Mouse (Mus musculus): Measurements from ENCODE around the gene Dbndd1. TPM values are rescaled to one million over a fixed set of nuclear protein-coding genes. Genes with fewer than 3 reads are reported as not detected.

Dbndd1 gene
- total RNA-seq, 1 experiment = 1.4 TPM

GRCm38 (mm10) chr8:123499556-123499955 is 15.7 kb downstream of the Dbndd1 start:
- no peak for TF ChIP-seq CHD2 (IDR thresholded peaks at IDR 0.05; ENCODE audit: low read depth, low read length)
- TF ChIP-seq ZNF384 (IDR thresholded peaks at IDR 0.05; ENCODE audit: low read depth, low read length) = no peak
- no peak for TF ChIP-seq HCFC1 (IDR thresholded peaks at IDR 0.05; ENCODE audit: borderline replicate concordance, insufficient read depth, low read length)
- TF ChIP-seq ZC3H11A (IDR thresholded peaks at IDR 0.05; ENCODE audit: borderline replicate concordance, low read depth, low read length) = no peak
- no peak for TF ChIP-seq MAFK (IDR thresholded peaks at IDR 0.05; ENCODE audit: insufficient read depth, low read depth, low read length)
- Histone ChIP-seq H3K4me1 (ENCODE audit: control insufficient read depth in 2 of 2, insufficient read depth in 2 of 2, low read length in 2 of 2, poor library complexity in 1 of 2) (peaks cover 0 to 5% of the 10 kb centered on the region in 2 experiments; a peak in 2 of 4 replicates), H3K27ac (ENCODE audit: insufficient read depth, low read depth, low read length, poor library complexity, severe bottlenecking) (no peak overlapping the region), H3K9ac (ENCODE audit: insufficient read depth, low read depth, low read length, poor library complexity, severe bottlenecking) (no peak overlapping the region), H3K4me3 (ENCODE audit: insufficient read depth in 1 of 2, low read depth in 1 of 2, low read length in 2 of 2, poor library complexity in 1 of 2, severe bottlenecking in 1 of 2) (no peak overlapping the region), H3K36me3 (ENCODE audit: control insufficient read depth, insufficient read depth, low read length, poor library complexity, severe bottlenecking) (peaks cover 51% of the 10 kb centered on the region), H3K9me3 (ENCODE audit: control insufficient read depth, insufficient read depth, low read depth, low read length) (no peaks in the 10 kb centered on the region)
- in situ Hi-C loops (cut with MboI; ENCODE audit: low sequenced_read_pairs in 2 of 2, unreplicated experiment in 2 of 2) = no loop called here
- DNase-seq (ENCODE audit: low read depth, low spot score) = no peak

DNA sequence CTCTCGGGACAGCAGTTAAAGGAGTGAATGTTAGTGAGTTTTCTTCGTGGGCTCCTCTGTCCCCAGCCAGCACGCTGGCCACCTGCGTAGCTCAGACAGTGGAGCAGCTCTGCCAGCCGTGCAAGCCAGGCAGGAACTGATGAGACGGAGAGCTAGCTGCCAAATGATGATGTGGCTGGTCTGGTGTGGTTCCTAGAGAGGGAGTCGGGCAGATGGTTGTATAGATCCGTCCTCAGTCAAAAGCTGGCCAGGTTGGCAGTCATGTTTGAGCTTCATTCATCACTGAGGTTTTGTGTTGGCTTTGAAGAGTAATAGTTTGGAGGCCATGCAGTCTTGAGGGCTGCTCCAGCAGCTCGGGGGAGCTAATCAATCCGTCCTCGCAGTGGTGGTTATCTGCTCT is 16.3 kb downstream of the Dbndd1 start:
- no peak for DNase-seq (ENCODE audit: low read depth, low spot score)
- no peaks in the 10 kb centered on the region for H3K9me3 ChIP-seq (ENCODE audit: control insufficient read depth, insufficient read depth, low read depth, low read length)
- in situ Hi-C loops (cut with MboI; ENCODE audit: low sequenced_read_pairs in 2 of 2, unreplicated experiment in 2 of 2) = no loop called here
- no peak overlapping the region for H3K4me3 ChIP-seq (ENCODE audit: insufficient read depth in 1 of 2, low read depth in 1 of 2, low read length in 2 of 2, poor library complexity in 1 of 2, severe bottlenecking in 1 of 2)
- peaks cover 53% of the 10 kb centered on the region for H3K36me3 ChIP-seq (ENCODE audit: control insufficient read depth, insufficient read depth, low read length, poor library complexity, severe bottlenecking)
- H3K4me1 ChIP-seq (ENCODE audit: control insufficient read depth in 2 of 2, insufficient read depth in 2 of 2, low read length in 2 of 2, poor library complexity in 1 of 2) = peaks cover 0 to 2% of the 10 kb centered on the region in 2 experiments; a peak in 2 of 4 replicates
- no peak overlapping the region for H3K9ac ChIP-seq (ENCODE audit: insufficient read depth, low read depth, low read length, poor library complexity, severe bottlenecking)
- H3K27ac ChIP-seq (ENCODE audit: insufficient read depth, low read depth, low read length, poor library complexity, severe bottlenecking) = no peak overlapping the region
- TF ChIP-seq ZC3H11A (IDR thresholded peaks at IDR 0.05; ENCODE audit: borderline replicate concordance, low read depth, low read length) (no peak), HCFC1 (IDR thresholded peaks at IDR 0.05; ENCODE audit: borderline replicate concordance, insufficient read depth, low read length) (no peak), ZNF384 (IDR thresholded peaks at IDR 0.05; ENCODE audit: low read depth, low read length) (no peak)

- no peak overlapping the region for H3K4me3 ChIP-seq (ENCODE audit: insufficient read depth in 1 of 2, low read depth in 1 of 2, low read length in 2 of 2, poor library complexity in 1 of 2, severe bottlenecking in 1 of 2)
- peaks cover 0 to 2% of the 10 kb centered on the region in 2 experiments; a peak in 2 of 4 replicates for H3K4me1 ChIP-seq (ENCODE audit: control insufficient read depth in 2 of 2, insufficient read depth in 2 of 2, low read length in 2 of 2, poor library complexity in 1 of 2)
- H3K36me3 ChIP-seq (ENCODE audit: control insufficient read depth, insufficient read depth, low read length, poor library complexity, severe bottlenecking) = peaks cover 56% of the 10 kb centered on the region
- no peak overlapping the region for H3K27ac ChIP-seq (ENCODE audit: insufficient read depth, low read depth, low read length, poor library complexity, severe bottlenecking)
- H3K9me3 ChIP-seq (ENCODE audit: control insufficient read depth, insufficient read depth, low read depth, low read length) = no peaks in the 10 kb centered on the region
- no peak for DNase-seq (ENCODE audit: low read depth, low spot score)
- no peak for TF ChIP-seq HCFC1 (IDR thresholded peaks at IDR 0.05; ENCODE audit: borderline replicate concordance, insufficient read depth, low read length)
- TF ChIP-seq MAFK (IDR thresholded peaks at IDR 0.05; ENCODE audit: insufficient read depth, low read depth, low read length) = no peak
- no peak for TF ChIP-seq ZC3H11A (IDR thresholded peaks at IDR 0.05; ENCODE audit: borderline replicate concordance, low read depth, low read length)
- no peak for TF ChIP-seq ZNF384 (IDR thresholded peaks at IDR 0.05; ENCODE audit: low read depth, low read length)
- no peak for TF ChIP-seq CHD2 (IDR thresholded peaks at IDR 0.05; ENCODE audit: low read depth, low read length)
- H3K9ac ChIP-seq (ENCODE audit: insufficient read depth, low read depth, low read length, poor library complexity, severe bottlenecking) = no peak overlapping the region
- in situ Hi-C loops (cut with MboI; ENCODE audit: low sequenced_read_pairs in 2 of 2, unreplicated experiment in 2 of 2) = no loop called here
These were observed 17.6 kb downstream of the Dbndd1 start for GRCm38 (mm10) chr8:123497699-123498098.

- no peak overlapping the region for H3K27ac ChIP-seq (ENCODE audit: insufficient read depth, low read depth, low read length, poor library complexity, severe bottlenecking)
- in situ Hi-C loops (cut with MboI; ENCODE audit: low sequenced_read_pairs in 2 of 2, unreplicated experiment in 2 of 2) = no loop called here
- H3K36me3 ChIP-seq (ENCODE audit: control insufficient read depth, insufficient read depth, low read length, poor library complexity, severe bottlenecking) = peaks cover 54% of the 10 kb centered on the region
- TF ChIP-seq ZNF384 (IDR thresholded peaks at IDR 0.05; ENCODE audit: low read depth, low read length) (no peak), HCFC1 (IDR thresholded peaks at IDR 0.05; ENCODE audit: borderline replicate concordance, insufficient read depth, low read length) (no peak), CHD2 (IDR thresholded peaks at IDR 0.05; ENCODE audit: low read depth, low read length) (no peak), ZC3H11A (IDR thresholded peaks at IDR 0.05; ENCODE audit: borderline replicate concordance, low read depth, low read length) (no peak), MAFK (IDR thresholded peaks at IDR 0.05; ENCODE audit: insufficient read depth, low read depth, low read length) (no peak)
- no peak overlapping the region for H3K4me3 ChIP-seq (ENCODE audit: insufficient read depth in 1 of 2, low read depth in 1 of 2, low read length in 2 of 2, poor library complexity in 1 of 2, severe bottlenecking in 1 of 2)
- H3K9me3 ChIP-seq (ENCODE audit: control insufficient read depth, insufficient read depth, low read depth, low read length) = no peaks in the 10 kb centered on the region
- DNase-seq (ENCODE audit: low read depth, low spot score) = no peak
- peaks cover 0 to 2% of the 10 kb centered on the region in 2 experiments; a peak in 2 of 4 replicates for H3K4me1 ChIP-seq (ENCODE audit: control insufficient read depth in 2 of 2, insufficient read depth in 2 of 2, low read length in 2 of 2, poor library complexity in 1 of 2)
- H3K9ac ChIP-seq (ENCODE audit: insufficient read depth, low read depth, low read length, poor library complexity, severe bottlenecking) = no peak overlapping the region
These were observed 22.4 kb downstream of the Dbndd1 start for GRCm38 (mm10) chr8:123492898-123493297.
